Mouse (Mus musculus): Measurements from ENCODE around the gene Fgfr1op.

GRCm38 (mm10) chr17:8206691-8207090 lies 41.4 kb downstream of the Fgfr1op start:
- TF ChIP-seq EP300 (IDR thresholded peaks at IDR 0.05; ENCODE audit: low read depth) (no peak), CTCF (IDR thresholded peaks at IDR 0.05; ENCODE audit: low read depth) (no peak)

All from heart, postnatal 0 days (tissue).